Mouse (Mus musculus) heart, embryonic 11.5 days (tissue): ENCODE results near the gene Ppp1r14b. TPM values are rescaled to one million over a fixed set of nuclear protein-coding genes. Genes with fewer than 3 reads are reported as not detected.

Experiments
- ATAC-seq: fragments of 200-750 bp; cut with Nextera tagmentation; replicated peaks from 2 replicates; pipeline ENCODE4 v1.8.0; 2017; ENCODE audit warnings: moderate library complexity; ENCODE audit not compliant: insufficient number of reproducible peaks, low FRiP score, low TSS enrichment
- H3K27ac ChIP-seq: fragments of 300-500 bp; sonication (generic); 2 replicates; pipeline ENCODE4 v1.5.1; 2014; ENCODE audit warnings: mild to moderate bottlenecking, low read depth, low read length
- H3K27me3 ChIP-seq: fragments of 300-500 bp; sonication (generic); 2 replicates; pipeline ENCODE4 v1.6.1; 2014; ENCODE audit warnings: mild to moderate bottlenecking, low read length, mixed read lengths; ENCODE audit not compliant: control insufficient read depth, insufficient read depth
- H3K36me3 ChIP-seq: fragments of 300-500 bp; sonication (generic); 2 replicates; pipeline ENCODE4 v1.6.1; 2014; ENCODE audit warnings: mild to moderate bottlenecking, low read length, moderate library complexity, mixed read lengths; ENCODE audit not compliant: control insufficient read depth, insufficient read depth
- H3K4me1 ChIP-seq: fragments of 300-500 bp; sonication (generic); 2 replicates; pipeline ENCODE4 v1.6.1; 2014; ENCODE audit warnings: low read length; ENCODE audit not compliant: control insufficient read depth, insufficient read depth
- H3K4me2 ChIP-seq: fragments of 300-500 bp; sonication (generic); 2 replicates; pipeline ENCODE4 v1.6.1; 2014; ENCODE audit warnings: mild to moderate bottlenecking, moderate library complexity
- H3K4me3 ChIP-seq: fragments of 300-500 bp; sonication (generic); 2 replicates; pipeline ENCODE4 v1.5.1; 2014; ENCODE audit warnings: low read depth, low read length
- H3K9ac ChIP-seq: fragments of 300-500 bp; sonication (generic); 2 replicates; pipeline ENCODE4 v1.6.1; 2014; ENCODE audit warnings: mild to moderate bottlenecking, low read depth, low read length, moderate library complexity
- H3K9me3 ChIP-seq: fragments of 300-500 bp; sonication (generic); replicated peaks from 2 replicates; pipeline ENCODE4 v1.6.1; 2016; ENCODE audit warnings: low read length; ENCODE audit not compliant: control insufficient read depth
- WGBS: fragments of 180-500 bp; shearing (Covaris S2); extraction: QIAGEN DNeasy Blood & Tissue Kit; methylation state at CpG from one replicate; pipeline ENCODE4 v1.1.7; 2014; ENCODE audit not compliant: insufficient replicate concordance; 5-methylcytosine and 5-hydroxymethylcytosine counted together
- polyA plus RNA-seq: library from polyadenylated mRNA; unstranded; fragments of >200 nt; fragmentation: Nextera tagmentation; extraction: Ambion mirVana; gene quantifications from 2 replicates; pipeline ENCODE4 v1.2.1, GENCODE M21; 2014

Ppp1r14b gene
- polyA plus RNA-seq: 162 and 177 TPM in 2 replicates

DNA sequence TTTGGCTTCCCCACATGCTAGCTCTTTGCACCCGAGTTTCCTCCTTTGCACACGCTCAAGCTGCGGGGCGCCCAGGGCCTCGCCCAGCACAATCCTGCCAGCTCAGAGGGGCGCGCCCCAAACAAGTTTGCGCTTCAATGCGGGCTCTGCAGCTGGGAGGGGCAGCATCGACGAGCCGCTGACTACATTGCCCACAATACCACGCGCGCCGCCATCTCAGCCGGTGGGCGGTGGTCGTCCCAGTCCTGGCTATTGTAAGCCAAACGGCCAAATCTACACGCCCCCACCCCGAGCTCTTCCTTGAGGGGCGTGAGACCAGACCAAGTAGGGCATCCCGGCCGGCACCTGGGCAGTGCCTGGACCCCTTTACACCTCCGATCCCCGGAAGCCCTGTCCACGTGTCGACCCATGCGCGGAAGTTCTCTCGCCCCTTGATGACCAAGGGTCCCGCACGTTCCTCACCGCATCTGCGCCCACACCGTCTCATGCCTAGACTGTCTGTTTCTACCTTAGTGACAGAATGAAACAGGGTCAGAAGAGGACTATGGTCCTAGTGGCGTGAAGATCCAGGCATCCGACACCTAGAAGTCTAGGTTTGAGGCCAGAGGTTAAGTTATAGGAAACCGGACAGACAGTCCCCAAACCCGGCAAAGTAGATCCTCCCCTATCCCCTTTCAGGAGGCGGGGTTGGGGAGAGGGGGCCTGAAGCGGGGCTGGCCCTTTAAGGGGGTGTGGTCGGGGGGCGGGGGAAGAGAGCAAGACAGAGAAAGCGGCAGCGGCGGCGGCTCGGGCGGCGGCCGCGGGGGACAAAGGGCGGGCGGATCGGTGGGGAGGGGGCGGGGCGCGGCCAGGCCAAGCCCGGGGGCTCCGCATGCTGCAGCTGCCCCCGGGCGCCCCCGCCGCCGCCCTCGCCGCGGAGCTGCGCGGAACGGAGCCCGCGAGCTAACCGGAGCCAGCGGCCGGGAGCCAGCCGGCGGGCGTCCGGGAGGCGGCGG, at the start of gene Ppp1r14b:
TSS of gene Ppp1r14b (plus strand) at position 758 of the 995 bp plus-strand sequence.
- ATAC-seq: peak; percentile 67

DNA sequence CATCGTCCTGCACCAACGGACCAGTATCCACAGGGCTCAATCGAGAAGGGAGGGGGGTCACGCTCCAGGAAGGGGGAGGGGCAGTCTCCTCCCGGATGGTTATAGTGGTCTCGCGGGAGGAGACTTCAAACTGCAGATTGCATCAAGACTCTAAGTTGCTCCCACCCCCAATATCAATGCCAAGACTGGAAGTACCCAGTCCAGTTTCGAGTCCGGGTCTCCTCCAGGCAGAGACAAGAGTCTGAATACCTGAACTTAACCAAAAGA, 49.5 kb upstream of the Ppp1r14b start, which contains the start of gene Catsperz:
TSS of gene Catsperz (minus strand) at position 74 of the 267 bp plus-strand sequence.
- H3K4me1 ChIP-seq: peaks cover 21% of the 10 kb centered on the region
- WGBS: 2% methylated on average over 9 of the region's 9 CpGs

More for the DNA sequence above, at the start of gene Ppp1r14b:
- peak within 1 kb of the TSS; percentile 83 for H3K9ac ChIP-seq
- under 1% methylated on average over 60 of the region's 84 CpGs for WGBS
- peak within 1 kb of the TSS; percentile 90 for H3K4me2 ChIP-seq
- peak within 1 kb of the TSS; percentile 65 for H3K4me3 ChIP-seq
- H3K4me1 ChIP-seq: peaks cover 57% of the 10 kb centered on the region
- H3K27me3 ChIP-seq: no peaks in the 10 kb centered on the region
- H3K9me3 ChIP-seq: no peaks in the 10 kb centered on the region
- peaks cover 7% of the 10 kb centered on the region for H3K36me3 ChIP-seq
- H3K27ac ChIP-seq: peak within 1 kb of the TSS; percentile 83

DNA sequence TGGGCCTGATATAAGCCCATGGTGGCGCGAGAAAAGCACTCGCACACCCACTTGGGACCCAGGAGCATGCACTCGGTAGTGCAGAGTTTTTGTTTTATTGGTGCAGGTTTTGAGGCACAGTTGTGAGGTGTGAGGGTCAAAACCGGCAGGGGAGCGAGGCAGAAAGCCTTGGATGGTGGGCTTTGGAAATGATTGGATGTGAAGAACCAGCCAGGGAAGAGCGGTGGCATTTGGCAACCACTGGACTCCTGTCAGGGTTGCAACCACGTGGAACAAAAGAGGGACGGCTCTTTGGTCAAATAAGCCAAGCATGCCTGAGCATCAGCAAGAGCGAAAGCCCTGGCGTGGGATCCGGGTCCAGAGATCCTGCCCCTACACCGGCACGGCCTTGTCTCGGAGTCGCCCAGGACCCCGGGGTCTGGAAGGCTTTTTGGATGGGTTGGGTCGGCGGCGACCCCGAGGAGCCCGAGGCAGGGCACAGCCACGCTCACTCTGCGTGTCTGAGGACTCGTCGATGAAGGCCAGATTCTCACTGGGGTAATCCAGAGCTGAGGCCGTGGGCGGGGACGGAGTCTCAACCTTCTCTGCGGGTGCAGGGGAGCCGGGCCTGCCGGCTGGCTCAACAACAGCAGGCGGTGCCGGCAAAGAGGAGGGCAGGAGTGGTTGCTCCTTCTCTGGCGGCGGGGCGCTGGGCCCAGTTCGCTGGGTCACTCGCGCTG, 49.0 kb upstream of the Ppp1r14b start:
- no peak overlapping the region for H3K27ac ChIP-seq
- H3K4me1 ChIP-seq: peaks cover 15% of the 10 kb centered on the region
- H3K9me3 ChIP-seq: no peaks in the 10 kb centered on the region
- no peaks in the 10 kb centered on the region for H3K36me3 ChIP-seq
- 9% methylated on average over 39 of the region's 40 CpGs for WGBS
- peaks cover 64% of the 10 kb centered on the region for H3K27me3 ChIP-seq
- no peak for ATAC-seq
- peak overlapping the region; percentile 25; the same call in 1 of the 2 replicates for H3K4me3 ChIP-seq
- peak overlapping the region; percentile 56 for H3K4me2 ChIP-seq
- H3K9ac ChIP-seq: 0 out of 2 replicates have a peak overlapping the region, but pooled peaks have one; percentile 5

More for the DNA sequence above, 49.5 kb upstream of the Ppp1r14b start, which contains the start of gene Catsperz:
- peak within 1 kb of the TSS; percentile 25 for H3K4me3 ChIP-seq
- H3K9me3 ChIP-seq: no peaks in the 10 kb centered on the region
- H3K27ac ChIP-seq: no peak within 1 kb of the TSS
- peaks cover 59% of the 10 kb centered on the region for H3K27me3 ChIP-seq
- ATAC-seq: no peak
- H3K36me3 ChIP-seq: no peaks in the 10 kb centered on the region
- 0 out of 2 replicates have a peak within 1 kb of the TSS, but pooled peaks have one; percentile 16 for H3K9ac ChIP-seq
- H3K4me2 ChIP-seq: peak within 1 kb of the TSS; percentile 56

GRCm38 (mm10) chr19:6926559-6927255, 48.1 kb upstream of the Ppp1r14b start:
- Histone ChIP-seq H3K4me1 (peaks cover 14% of the 10 kb centered on the region; the same call in 1 of the 2 replicates), H3K4me3 (peak overlapping the region; percentile 18; the same call in 1 of the 2 replicates), H3K27me3 (peaks cover 72% of the 10 kb centered on the region), H3K27ac (no peak overlapping the region), H3K9ac (no peak overlapping the region), H3K36me3 (no peaks in the 10 kb centered on the region), H3K4me2 (peak overlapping the region; percentile 55), H3K9me3 (no peaks in the 10 kb centered on the region)
- 10% methylated on average over 26 of the region's 26 CpGs for WGBS
- ATAC-seq: no peak

- WGBS: 18% methylated on average over 9 of the region's 9 CpGs
Observed at GRCm38 (mm10) chr19:6928080-6928479, 46.7 kb upstream of the Ppp1r14b start.

GRCm38 (mm10) chr19:6931002-6931401, 43.8 kb upstream of the Ppp1r14b start:
- H3K27ac ChIP-seq: no peak overlapping the region
- peaks cover 88% of the 10 kb centered on the region for H3K27me3 ChIP-seq
- ATAC-seq: no peak
- no peak overlapping the region for H3K4me2 ChIP-seq
- no peak overlapping the region for H3K9ac ChIP-seq
- no peaks in the 10 kb centered on the region for H3K36me3 ChIP-seq
- peaks cover 8% of the 10 kb centered on the region for H3K4me1 ChIP-seq
- H3K9me3 ChIP-seq: no peaks in the 10 kb centered on the region
- H3K4me3 ChIP-seq: no peak overlapping the region
- 0% methylated on average over 1 of the region's 2 CpGs for WGBS

More at GRCm38 (mm10) chr19:6928080-6928479, 46.7 kb upstream of the Ppp1r14b start:
- H3K9me3 ChIP-seq: no peaks in the 10 kb centered on the region
- peaks cover 7% of the 10 kb centered on the region; the same call in 1 of the 2 replicates for H3K4me1 ChIP-seq
- no peaks in the 10 kb centered on the region for H3K36me3 ChIP-seq
- H3K4me3 ChIP-seq: no peak overlapping the region
- ATAC-seq: no peak
- no peak overlapping the region for H3K4me2 ChIP-seq
- H3K27ac ChIP-seq: no peak overlapping the region
- H3K27me3 ChIP-seq: peaks cover 85% of the 10 kb centered on the region
- no peak overlapping the region for H3K9ac ChIP-seq

- Histone ChIP-seq H3K4me3 (no peak overlapping the region), H3K36me3 (no peaks in the 10 kb centered on the region), H3K9me3 (no peaks in the 10 kb centered on the region), H3K27ac (no peak overlapping the region), H3K27me3 (peaks cover 81% of the 10 kb centered on the region), H3K4me1 (peaks cover 8% of the 10 kb centered on the region), H3K4me2 (no peak overlapping the region), H3K9ac (no peak overlapping the region)
- 50% methylated on average over 1 of the region's 1 CpGs for WGBS
- ATAC-seq: no peak
Observed at GRCm38 (mm10) chr19:6932018-6932417, 42.8 kb upstream of the Ppp1r14b start.

DNA sequence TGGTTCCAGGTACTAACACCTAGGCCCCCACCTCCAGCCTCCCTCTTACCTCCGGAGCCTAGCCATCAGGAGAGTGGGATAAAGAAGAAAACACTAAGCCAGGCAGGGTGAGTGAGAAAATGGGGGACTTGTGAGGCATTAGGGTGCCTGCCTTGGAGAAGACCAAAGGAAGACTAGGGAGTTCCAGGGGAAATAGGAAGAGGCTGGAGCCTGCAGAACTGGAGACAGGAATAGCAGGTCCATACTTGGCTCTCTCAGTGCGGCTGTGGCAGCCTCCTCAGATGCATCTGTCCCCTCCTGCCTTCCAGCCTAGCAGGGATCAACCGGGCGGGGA, 41.7 kb upstream of the Ppp1r14b start:
- H3K27ac ChIP-seq: no peak overlapping the region
- no peaks in the 10 kb centered on the region for H3K36me3 ChIP-seq
- no peaks in the 10 kb centered on the region for H3K9me3 ChIP-seq
- H3K9ac ChIP-seq: no peak overlapping the region
- WGBS: 12% methylated on average over 4 of the region's 4 CpGs
- ATAC-seq: no peak
- peak overlapping the region; percentile 43; the same call in 1 of the 2 replicates for H3K4me3 ChIP-seq
- H3K4me1 ChIP-seq: peaks cover 8% of the 10 kb centered on the region
- peak overlapping the region; percentile 69 for H3K4me2 ChIP-seq
- peaks cover 71% of the 10 kb centered on the region for H3K27me3 ChIP-seq
